Mouse (Mus musculus) layer of hippocampus, adult 2 months (tissue): ENCODE measurements around the gene Ola1. TPM values are rescaled to one million over a fixed set of nuclear protein-coding genes. Genes with fewer than 3 reads are reported as not detected.

ENCODE experiments used
- DNase-seq, 2 experiments: peaks; one replicate each; pipeline ENCODE4 v3.0.0; 2022; ENCODE audit warnings: low spot score in 2 of 2
- H3K27ac ChIP-seq: fragments of 200-600 bp; 2 replicates; pipeline ENCODE4 v1.8.1; 2022
- H3K4me3 ChIP-seq: fragments of 200-600 bp; 2 replicates; pipeline ENCODE4 v1.8.1; 2022; ENCODE audit warnings: mild to moderate bottlenecking
- CTCF ChIP-seq: fragments of 200-600 bp; conservative IDR thresholded peaks from 2 replicates; pipeline ENCODE4 v1.8.1; 2022; ENCODE audit warnings: antibody characterized with exemption, mild to moderate bottlenecking, moderate library complexity
- total RNA-seq, 2 experiments: library from RNA; stranded (reverse); gene quantifications; 2 replicates each; pipeline ENCODE4 v1.2.3; 2021

Ola1 gene
- total RNA-seq, 2 experiments from 2014 or later, result 119 to 123 TPM

DNA sequence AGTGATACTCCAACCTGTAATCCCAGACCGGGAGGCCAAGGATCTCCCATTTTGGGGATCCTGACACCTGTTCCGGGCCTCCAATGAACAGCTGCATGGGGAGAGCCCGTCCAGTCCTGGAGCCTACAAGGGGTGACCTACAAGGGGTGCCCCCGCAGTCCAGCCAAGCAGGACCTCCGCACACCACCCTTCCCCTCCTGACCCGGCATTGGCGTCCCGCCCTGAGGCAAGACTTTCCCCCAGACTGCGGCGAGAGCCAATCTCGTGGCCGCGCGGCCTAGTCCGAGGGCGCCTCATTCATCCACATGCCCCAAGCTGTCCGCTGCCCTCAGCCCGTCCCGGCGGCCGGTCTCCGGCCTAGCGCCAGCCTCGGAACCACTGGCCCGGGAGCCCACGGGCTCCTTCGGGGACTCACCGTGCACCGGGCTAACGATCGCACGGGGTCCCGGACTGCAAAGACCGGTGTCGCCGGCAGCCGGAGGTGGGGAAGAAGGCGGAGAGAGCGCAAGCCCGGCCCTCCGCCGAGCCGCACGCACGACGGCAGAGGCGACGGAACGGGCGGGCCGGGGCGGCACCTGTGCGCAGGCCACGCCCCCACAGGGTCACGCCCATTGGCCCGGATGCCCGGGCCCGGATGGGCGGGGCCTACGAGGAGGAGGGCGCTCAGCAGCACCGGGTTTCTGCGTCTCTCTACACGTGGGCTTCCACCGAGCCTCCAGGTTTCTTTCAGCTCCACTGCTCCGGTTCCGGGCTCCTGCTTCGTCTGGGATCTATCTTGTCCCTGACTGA, 4.7 kb downstream of the Ola1 start:
- Histone ChIP-seq H3K27ac (peak overlapping the region; percentile 75), H3K4me3 (peak overlapping the region; percentile 99)
- TF ChIP-seq CTCF, result no peak
- peak; percentile 92 to 93 for DNase-seq

DNA sequence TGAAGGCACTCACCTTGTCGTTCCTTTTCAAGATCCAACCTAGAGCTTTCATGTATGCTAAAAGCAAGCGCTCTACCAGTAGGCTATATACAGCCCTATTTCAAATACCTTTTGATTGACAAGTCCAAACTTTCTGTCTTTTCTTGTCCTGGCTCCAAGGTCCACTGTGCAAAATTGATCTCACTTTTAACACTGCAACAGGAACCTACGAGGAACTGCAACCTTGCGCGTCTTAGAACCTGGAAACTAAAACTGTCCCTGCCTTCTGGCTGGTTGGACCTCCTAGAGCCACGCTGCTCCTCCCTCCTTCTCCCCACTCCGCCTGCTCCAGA, 5.2 kb downstream of the Ola1 start:
- TF ChIP-seq CTCF, result no peak
- peak overlapping the region; percentile 75; the same call in 1 of the 2 replicates for H3K27ac ChIP-seq
- no peak for DNase-seq

DNA sequence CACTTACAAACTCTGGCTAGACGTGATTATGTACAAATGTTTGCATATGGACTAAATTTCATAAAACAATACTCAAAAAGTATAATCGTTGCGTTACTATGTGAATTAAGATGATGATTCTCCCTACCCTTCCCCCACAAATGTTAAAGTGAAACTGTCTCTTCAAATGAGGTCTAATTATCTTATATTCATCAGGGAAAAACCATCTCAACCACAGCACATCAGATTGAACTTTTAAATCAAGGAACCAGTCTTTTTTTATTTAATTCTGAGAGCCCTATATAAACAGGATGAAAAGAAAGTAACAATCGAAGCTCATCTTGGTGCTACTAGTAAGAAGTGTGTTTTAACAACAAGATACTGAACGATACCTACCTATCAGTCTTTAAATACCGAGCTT, 14.4 kb downstream of the Ola1 start:
- H3K4me3 ChIP-seq, result no peak overlapping the region
- TF ChIP-seq CTCF, result no peak
- H3K27ac ChIP-seq, result no peak overlapping the region
- DNase-seq, result no peak

More for the DNA sequence above, 5.2 kb downstream of the Ola1 start:
- peak overlapping the region; percentile 99 for H3K4me3 ChIP-seq

DNA sequence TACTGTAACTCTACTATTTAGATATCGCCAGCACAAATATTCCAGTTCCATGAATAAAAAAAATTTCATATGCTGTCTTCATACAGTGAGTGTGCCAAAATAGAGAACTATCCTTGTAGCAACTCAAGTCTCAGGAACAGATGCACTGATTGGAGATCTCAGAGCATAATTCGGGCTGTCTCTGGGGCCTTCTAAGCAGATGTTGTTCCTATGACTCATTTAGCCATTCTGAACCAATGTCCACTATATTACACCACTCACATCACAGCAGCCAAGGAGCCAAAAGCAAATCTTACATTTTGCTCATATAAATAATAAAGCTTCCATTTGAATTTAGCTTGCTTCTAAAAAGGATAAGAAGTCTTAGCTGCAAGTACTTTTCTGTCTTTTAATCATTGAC, 30.2 kb downstream of the Ola1 start:
- Histone ChIP-seq H3K4me3 (no peak overlapping the region), H3K27ac (no peak overlapping the region)
- DNase-seq, result no peak
- no peak for TF ChIP-seq CTCF

DNA sequence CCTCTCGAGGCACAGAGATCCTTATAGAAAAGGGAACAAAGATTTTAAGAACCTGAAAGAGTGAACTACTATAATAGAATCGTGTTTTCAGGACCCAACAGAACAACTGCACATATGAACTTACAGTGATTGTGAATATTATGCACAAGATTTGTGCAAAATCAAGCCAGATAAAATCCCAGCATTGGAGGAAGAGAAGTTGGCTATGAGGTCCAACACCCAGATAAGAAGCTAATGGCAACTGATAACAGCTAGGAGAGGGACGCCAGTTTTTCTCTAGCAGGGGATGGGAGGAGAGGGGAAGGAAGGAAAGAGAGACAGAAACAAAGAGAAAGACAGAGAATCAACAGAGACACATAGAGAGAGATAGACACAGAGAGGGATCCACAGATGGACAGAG, 33.5 kb downstream of the Ola1 start:
- TF ChIP-seq CTCF, result no peak
- DNase-seq, result no peak
- Histone ChIP-seq H3K27ac (no peak overlapping the region), H3K4me3 (no peak overlapping the region)

DNA sequence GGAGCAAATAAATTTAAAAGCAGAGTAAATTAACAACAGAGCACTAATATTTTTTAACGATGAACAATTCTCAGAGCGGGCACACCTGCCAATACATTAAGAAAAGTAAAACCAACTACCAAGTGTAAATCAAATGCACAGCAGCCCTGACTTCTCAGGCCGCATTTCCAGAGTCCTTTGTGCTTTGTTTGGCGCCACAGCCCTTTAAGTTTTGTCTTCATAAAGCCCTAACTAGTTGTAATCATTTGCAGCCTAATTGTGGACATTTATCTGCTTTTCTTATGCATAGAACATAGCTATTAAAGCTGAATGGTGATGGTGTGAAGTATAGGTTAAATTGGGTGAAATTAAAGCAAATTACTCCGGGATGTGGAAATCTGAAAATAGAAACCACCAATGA, 49.2 kb downstream of the Ola1 start:
- no peak overlapping the region for H3K27ac ChIP-seq
- no peak for TF ChIP-seq CTCF
- no peak for DNase-seq

DNA sequence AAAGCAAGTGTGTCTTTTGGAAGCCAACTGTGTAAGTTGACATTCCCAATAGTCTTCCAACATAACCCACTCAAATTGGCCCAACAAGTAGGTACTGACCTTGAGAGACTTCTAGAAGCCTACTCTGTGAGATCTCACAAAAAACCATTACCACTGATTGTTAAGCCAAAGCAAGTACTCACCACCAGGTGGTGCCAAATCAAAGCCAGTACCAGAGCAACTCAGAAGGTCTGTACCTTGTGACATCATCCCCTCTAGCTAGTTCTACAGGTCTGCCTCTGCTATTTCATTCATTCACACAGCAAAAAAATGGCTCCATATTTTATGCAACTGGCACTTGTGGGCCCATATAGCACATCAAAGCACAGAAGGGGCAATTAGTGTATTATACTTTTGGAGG, 51.6 kb downstream of the Ola1 start:
- H3K27ac ChIP-seq, result no peak overlapping the region
- peak; percentile 27 to 55 for DNase-seq
- peak; percentile 89 for TF ChIP-seq CTCF

More for the DNA sequence above, 49.2 kb downstream of the Ola1 start:
- no peak overlapping the region for H3K4me3 ChIP-seq

DNA sequence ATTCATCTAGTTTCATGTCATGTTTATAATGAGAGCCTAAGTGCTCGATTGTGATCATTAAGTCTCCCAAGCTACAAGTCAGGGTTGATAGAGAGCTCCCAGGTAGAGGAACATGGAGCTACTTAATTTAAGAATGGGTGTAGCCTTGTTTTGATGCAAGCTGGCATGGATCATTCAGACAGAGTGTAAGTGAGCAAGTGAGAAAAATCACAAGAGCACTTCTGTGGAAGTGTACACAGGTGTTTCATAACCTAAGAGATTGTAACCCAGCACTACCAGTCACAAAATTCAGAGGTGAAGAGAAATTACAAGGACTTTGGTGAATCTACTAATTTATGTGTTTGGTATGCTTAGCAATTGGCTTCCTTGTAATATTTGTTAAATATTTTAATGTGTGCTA, 54.1 kb downstream of the Ola1 start:
- no peak for TF ChIP-seq CTCF
- DNase-seq, result no peak

More for the DNA sequence above, 51.6 kb downstream of the Ola1 start:
- H3K4me3 ChIP-seq, result no peak overlapping the region

DNA sequence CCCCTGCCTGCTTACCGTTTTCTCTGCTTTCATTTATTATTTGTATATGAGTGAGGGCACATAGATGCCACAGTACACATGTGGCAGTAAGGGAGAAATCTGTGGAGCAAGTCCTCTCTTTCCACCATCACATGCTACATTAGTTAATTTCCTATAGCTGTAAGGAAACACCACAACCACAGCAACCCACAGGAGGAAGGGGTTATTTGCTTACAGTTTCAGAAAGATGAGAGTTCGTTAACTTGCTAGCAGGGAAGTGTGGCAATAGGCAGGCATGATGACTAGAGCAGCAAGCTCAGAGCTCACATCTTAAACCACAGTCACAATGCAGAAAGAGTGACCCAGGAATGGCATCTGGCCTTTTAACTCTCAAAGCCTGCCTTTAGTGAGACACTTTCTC, 58.0 kb downstream of the Ola1 start:
- no peak overlapping the region for H3K4me3 ChIP-seq
- TF ChIP-seq CTCF, result no peak
- DNase-seq, result no peak
- H3K27ac ChIP-seq, result no peak overlapping the region

More for the DNA sequence above, 54.1 kb downstream of the Ola1 start:
- Histone ChIP-seq H3K27ac (no peak overlapping the region), H3K4me3 (no peak overlapping the region)

DNA sequence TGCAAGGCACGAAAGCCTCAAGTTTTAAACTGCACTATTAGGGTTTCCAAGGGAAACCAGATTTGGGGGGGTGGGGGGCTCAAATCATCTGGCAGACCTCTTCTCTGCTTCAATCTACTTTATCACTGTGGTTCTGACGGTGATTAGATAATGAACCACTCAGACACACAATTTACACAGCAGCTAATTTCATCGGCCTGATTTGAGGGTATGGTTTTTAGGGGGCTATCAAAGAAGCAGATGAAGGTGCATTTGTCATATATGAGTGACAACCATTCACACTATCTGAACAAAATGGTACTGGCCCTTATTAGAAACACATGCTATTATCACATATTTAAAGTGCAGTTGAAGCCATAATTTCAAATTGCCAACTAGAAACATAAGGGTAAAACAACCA, 61.5 kb downstream of the Ola1 start:
- no peak overlapping the region for H3K4me3 ChIP-seq
- H3K27ac ChIP-seq, result no peak overlapping the region
- no peak for TF ChIP-seq CTCF
- DNase-seq, result no peak

DNA sequence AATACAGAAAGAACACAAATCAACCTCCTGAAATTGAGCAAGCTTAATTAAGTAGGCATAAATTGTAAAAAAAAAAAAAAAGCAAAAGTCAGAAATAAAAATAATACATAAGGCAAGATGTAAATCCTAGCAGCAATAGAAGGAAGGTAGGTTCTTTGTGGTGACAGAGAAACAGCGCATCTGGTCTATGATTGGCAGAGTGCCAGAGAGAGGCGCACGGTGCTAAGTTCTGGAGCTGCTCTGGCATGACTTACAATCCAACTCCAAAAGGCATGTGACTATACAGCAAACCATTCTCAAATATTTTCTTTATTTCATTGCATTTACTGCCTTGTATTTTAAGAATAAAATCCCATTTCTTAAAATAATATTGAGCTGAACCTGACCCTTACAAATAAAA, 68.2 kb downstream of the Ola1 start:
- peak in 1 of 2 experiments; percentile 27 for DNase-seq
- H3K27ac ChIP-seq, result no peak overlapping the region
- no peak overlapping the region for H3K4me3 ChIP-seq
- TF ChIP-seq CTCF, result no peak

DNA sequence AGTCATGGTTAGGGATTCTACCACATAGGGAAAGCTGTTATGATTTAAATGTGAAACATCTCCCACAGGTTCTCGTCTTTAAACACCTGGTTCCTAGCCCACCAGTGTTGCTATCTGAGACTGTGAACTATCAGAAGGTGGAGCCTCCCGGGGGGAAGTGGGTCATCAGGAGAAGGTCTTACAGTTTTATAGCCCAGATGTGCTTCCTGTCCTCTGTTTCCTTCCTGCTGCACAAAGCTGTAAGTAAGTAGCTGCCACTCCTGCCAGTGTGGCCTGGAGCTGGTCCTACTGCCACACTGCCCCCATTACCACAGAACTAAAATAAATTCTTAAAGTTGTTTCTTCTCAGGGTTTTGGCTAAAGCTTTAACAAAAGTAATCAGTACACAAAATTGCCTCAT, 72.6 kb downstream of the Ola1 start:
- no peak overlapping the region for H3K4me3 ChIP-seq
- no peak for DNase-seq
- no peak for TF ChIP-seq CTCF
- no peak overlapping the region for H3K27ac ChIP-seq

DNA sequence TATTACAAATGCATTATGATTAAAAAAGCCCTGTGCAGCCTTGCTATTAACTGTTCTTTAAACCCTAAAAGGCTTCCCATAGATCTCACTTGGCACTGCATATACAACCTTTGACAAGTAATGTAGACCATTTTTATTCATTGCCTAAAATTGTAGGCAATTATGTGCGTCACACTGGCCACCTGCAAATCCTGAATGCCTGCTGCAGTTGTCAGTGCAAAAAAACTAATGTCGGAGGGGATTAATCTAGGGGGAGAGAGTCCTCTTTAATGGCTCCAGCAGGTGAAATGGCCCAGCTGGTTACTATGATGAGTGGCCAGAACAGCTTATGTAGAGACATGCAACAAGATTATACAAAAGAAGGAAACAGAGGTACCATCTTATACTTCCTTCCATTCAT, 75.0 kb downstream of the Ola1 start:
- DNase-seq, result no peak
- Histone ChIP-seq H3K4me3 (no peak overlapping the region), H3K27ac (no peak overlapping the region)
- no peak for TF ChIP-seq CTCF

DNA sequence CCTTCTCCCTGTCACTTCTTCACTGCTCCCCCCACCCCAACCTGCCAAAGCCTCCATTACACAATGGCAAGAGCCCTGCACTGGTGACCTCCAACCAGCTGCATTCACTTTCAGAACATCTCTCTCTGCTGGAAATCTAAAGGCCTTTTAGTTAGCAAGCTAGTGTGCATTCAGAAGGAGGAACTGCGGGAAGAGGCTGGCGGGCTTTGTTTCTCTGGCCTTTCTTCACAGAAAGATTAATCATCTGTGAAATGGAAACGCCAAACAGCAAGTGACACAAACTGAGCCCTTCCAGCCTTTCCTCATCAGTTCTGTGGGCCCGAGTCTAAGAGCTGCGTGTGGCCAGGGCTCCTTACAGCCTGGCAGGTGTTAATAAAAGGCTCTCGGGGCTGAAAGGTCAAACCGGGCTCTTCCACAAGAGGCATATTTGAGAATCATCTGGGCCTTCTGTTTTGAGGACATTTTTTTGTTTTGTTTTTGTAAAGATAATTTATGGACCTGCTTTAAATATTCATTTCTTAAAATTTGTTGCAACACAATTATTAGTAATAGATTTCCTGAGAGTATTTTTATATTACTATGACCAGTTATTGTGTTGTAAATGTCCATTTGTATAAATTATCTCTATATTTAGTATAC, 75.8 kb downstream of the Ola1 start:
- no peak overlapping the region for H3K27ac ChIP-seq

More for the DNA sequence above, 75.8 kb downstream of the Ola1 start:
- no peak for TF ChIP-seq CTCF
- no peak for DNase-seq
- H3K4me3 ChIP-seq, result no peak overlapping the region
